Mouse (Mus musculus) cerebellum, adult 2 months (tissue): ENCODE results near the gene Mark2.

Experiments
- CTCF ChIP-seq: fragments of 200-500 bp; IDR thresholded peaks from 2 replicates; pipeline ENCODE4 v1.5.1; 2011; ENCODE audit warnings: low read depth, mild to moderate bottlenecking, control low read depth, low read length, moderate library complexity, borderline replicate concordance; ENCODE audit not compliant: insufficient read depth
- POLR2A ChIP-seq: fragments of 200-500 bp; IDR thresholded peaks from 2 replicates; pipeline ENCODE4 v1.6.1; 2011; ENCODE audit warnings: low read length, control low read depth, borderline replicate concordance; ENCODE audit not compliant: insufficient read depth

DNA sequence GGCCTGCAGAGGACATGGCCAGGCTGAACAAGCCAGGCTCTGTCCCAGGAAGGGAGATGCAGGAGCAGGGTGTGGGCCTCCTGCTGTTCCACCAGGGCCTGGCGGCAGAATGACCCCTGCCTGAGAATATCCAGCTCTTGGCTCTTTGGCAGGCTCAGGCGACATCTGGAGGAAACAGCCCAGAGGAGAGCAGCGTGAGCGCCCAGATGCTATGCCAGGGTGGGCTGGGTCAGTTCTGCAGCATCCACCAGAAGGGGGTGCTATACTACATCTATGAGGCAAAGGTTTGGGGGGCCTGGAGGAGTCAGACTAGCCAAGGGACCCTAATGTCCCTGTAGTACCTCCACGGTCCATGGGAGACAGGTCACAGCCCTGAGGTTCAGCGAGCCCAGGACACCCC is 62.5 kb downstream of the Mark2 start:
- peak; percentile 41; the same call in 1 of the 2 replicates for TF ChIP-seq CTCF
- no peak for TF ChIP-seq POLR2A
